Mouse (Mus musculus): ENCODE measurements around the gene Larp6.

GRCm38 (mm10) chr9:60787517-60788110 is 74.8 kb downstream of the Larp6 start:
- TF ChIP-seq CTCF (IDR thresholded peaks at IDR 0.05; ENCODE audit: insufficient read depth, low read length) = no peak
- no peak for TF ChIP-seq POLR2A (IDR thresholded peaks at IDR 0.05; ENCODE audit: borderline replicate concordance, extremely low read depth, low read depth, low read length)

Data from lung, adult 2 months (tissue).